Mouse (Mus musculus) cortical plate, adult 2 months (tissue): Measurements from ENCODE around the gene Ddias.

ENCODE experiments used
- CTCF ChIP-seq: fragments of 200-500 bp; IDR thresholded peaks from 2 replicates; pipeline ENCODE4 v1.5.1; 2011; ENCODE audit warnings: mild to moderate bottlenecking, control low read depth, low read length; ENCODE audit not compliant: insufficient read depth; ENCODE audit errors: extremely low read depth
- POLR2A ChIP-seq: fragments of 200-500 bp; IDR thresholded peaks from 2 replicates; pipeline ENCODE4 v1.6.1; 2011; ENCODE audit warnings: mild to moderate bottlenecking, low read length, control low read depth; ENCODE audit not compliant: insufficient read depth; ENCODE audit errors: extremely low read depth

GRCm38 (mm10) chr7:92886801-92887200 lies 12.8 kb upstream of the Ddias start:
- no peak for TF ChIP-seq CTCF
- no peak for TF ChIP-seq POLR2A
